Mouse (Mus musculus) heart, postnatal 0 days (tissue): ENCODE results near the gene Serpinb1b.
"Not testable (repeated sequence)": the region's sequence is repeated elsewhere in the genome, so short reads cannot be mapped to it uniquely, and the experiment has no call there.

Experiments
- CTCF ChIP-seq: IDR thresholded peaks from 2 replicates; pipeline ENCODE4 v1.5.1; 2016; ENCODE audit warnings: antibody characterized with exemption, control low read depth, low read depth
- EP300 ChIP-seq: IDR thresholded peaks from 2 replicates; pipeline ENCODE4 v1.6.1; 2016; ENCODE audit warnings: antibody characterized with exemption, low read depth

GRCm38 (mm10) chr13:33029478-33029877 is 48.9 kb upstream of the Serpinb1b start:
- TF ChIP-seq CTCF, EP300: not testable (repeated sequence)
